Mouse (Mus musculus): ENCODE measurements around the gene Cabp1. TPM values are rescaled to one million over a fixed set of nuclear protein-coding genes. Genes with fewer than 3 reads are reported as not detected.
A peak's percentile ranks its signal among the peaks of the same experiment; 100 is the strongest.

The Cabp1 gene
- polyA plus RNA-seq, 1 experiment from 2014 or later, result not detected

- ATAC-seq (ENCODE audit: low read depth) (no peak), DNase-seq (no peak)
- Histone ChIP-seq H3K27ac (peak overlapping the region; percentile 89), H3K27me3 (no peaks in the 10 kb centered on the region), H3K9me3 (replicated peaks) (no peaks in the 10 kb centered on the region), H3K4me1 (replicated peaks) (peaks cover 80% of the 10 kb centered on the region), H3K9ac (peak overlapping the region; percentile 78), H3K4me3 (replicated peaks) (peak overlapping the region; percentile 90), H3K4me2 (peak overlapping the region; percentile 99), H3K36me3 (no peaks in the 10 kb centered on the region)
- WGBS (ENCODE audit: insufficient replicate concordance), result 38% methylated on average over 12 of the region's 12 CpGs
Observed at GRCm38 (mm10) chr5:115159165-115159564, 35.0 kb downstream of the Cabp1 start.

- WGBS (ENCODE audit: insufficient replicate concordance), result under 1% methylated on average over 76 of the region's 78 CpGs
- Histone ChIP-seq H3K4me2 (peak within 1 kb of the TSS; percentile 99), H3K36me3 (0 out of 2 replicates have a peak, but pooled peaks cover 3% of the 10 kb centered on the region), H3K4me3 (replicated peaks) (peak within 1 kb of the TSS; percentile 90), H3K9ac (peak within 1 kb of the TSS; percentile 91), H3K4me1 (replicated peaks) (peaks cover 86% of the 10 kb centered on the region), H3K27ac (peak within 1 kb of the TSS; percentile 89), H3K27me3 (no peaks in the 10 kb centered on the region), H3K9me3 (replicated peaks) (no peaks in the 10 kb centered on the region)
- DNase-seq, result peak; percentile 99
- ATAC-seq (ENCODE audit: low read depth), result peak; percentile 96
Observed at GRCm38 (mm10) chr5:115158040-115158983, 35.9 kb downstream of the Cabp1 start, which contains the start of gene Mlec. TSS of gene Mlec (minus strand) at chr5:115158179.

DNA sequence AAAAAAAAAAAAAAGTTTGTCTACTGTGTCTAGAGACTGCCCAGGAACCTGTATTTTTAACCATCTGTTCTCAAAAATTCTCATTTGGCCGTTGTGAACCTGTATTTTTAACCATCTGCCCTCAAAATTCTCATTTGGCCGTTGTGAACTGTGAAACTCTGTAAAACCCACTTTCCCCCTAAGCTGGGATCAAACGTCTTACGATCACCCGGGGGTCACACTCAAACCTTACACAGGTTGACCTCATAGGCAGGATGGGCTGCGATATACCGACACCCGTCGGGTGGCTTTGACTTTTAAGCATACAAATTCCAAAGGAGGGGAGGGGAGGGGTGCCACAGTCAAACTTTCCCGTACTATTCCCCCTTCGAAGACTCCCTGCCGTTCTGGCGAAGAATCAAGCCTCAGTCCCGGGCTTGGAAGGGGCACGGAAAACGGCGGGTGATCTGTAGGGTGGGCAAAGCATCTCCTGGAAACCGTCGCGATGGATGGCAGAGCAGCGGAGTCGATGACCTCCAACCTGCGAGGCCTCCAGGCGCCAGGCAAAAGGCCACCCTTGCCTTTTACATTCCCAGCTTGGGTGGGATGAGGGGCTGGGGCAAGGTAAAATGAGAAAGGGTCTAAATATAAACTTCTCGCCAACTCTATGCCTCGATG, 37.1 kb downstream of the Cabp1 start:
- under 1% methylated on average over 26 of the region's 26 CpGs for WGBS (ENCODE audit: insufficient replicate concordance)
- Histone ChIP-seq H3K4me3 (replicated peaks) (peak overlapping the region; percentile 90), H3K9ac (peak overlapping the region; percentile 91), H3K4me1 (replicated peaks) (peaks cover 87% of the 10 kb centered on the region), H3K36me3 (peaks cover 15% of the 10 kb centered on the region), H3K9me3 (replicated peaks) (no peaks in the 10 kb centered on the region), H3K27ac (peak overlapping the region; percentile 82), H3K4me2 (peak overlapping the region; percentile 99), H3K27me3 (no peaks in the 10 kb centered on the region)
- DNase-seq, result no peak
- ATAC-seq (ENCODE audit: low read depth), result no peak

DNA sequence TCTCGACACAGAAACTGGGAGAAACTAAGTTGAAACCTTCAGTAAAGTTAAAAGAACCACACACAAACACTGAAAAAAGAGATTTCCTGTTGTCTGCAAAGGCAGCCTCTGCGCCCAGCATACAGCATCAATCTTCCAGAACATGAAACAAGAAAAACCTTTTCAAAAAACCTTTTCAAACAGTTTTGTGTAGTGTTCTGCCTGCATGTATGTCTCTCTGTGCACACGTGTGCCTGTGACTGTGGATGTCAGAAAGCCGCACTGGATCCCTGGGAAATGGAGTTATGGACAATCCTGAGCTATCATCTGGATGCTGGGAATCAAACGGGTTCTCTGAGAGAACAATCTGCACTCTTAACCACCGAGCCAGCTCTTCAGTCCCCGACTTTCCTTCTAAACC, 37.8 kb downstream of the Cabp1 start:
- WGBS (ENCODE audit: insufficient replicate concordance), result 27% methylated on average over 7 of the region's 7 CpGs
- ATAC-seq (ENCODE audit: low read depth), result no peak
- no peak for DNase-seq
- H3K4me3 ChIP-seq (replicated peaks), result peak overlapping the region; percentile 90
- H3K36me3 ChIP-seq, result peaks cover 19% of the 10 kb centered on the region
- H3K4me2 ChIP-seq, result peak overlapping the region; percentile 99
- H3K9me3 ChIP-seq (replicated peaks), result no peaks in the 10 kb centered on the region
- H3K27me3 ChIP-seq, result no peaks in the 10 kb centered on the region
- H3K27ac ChIP-seq, result peak overlapping the region; percentile 35
- peaks cover 88% of the 10 kb centered on the region for H3K4me1 ChIP-seq (replicated peaks)
- peak overlapping the region; percentile 91 for H3K9ac ChIP-seq

- ATAC-seq (ENCODE audit: low read depth) (no peak), DNase-seq (no peak)
- H3K36me3 ChIP-seq, result peaks cover 24% of the 10 kb centered on the region
- WGBS (ENCODE audit: insufficient replicate concordance), result 10% methylated on average over 5 of the region's 5 CpGs
- H3K4me1 ChIP-seq (replicated peaks), result peaks cover 83% of the 10 kb centered on the region
- peak overlapping the region; percentile 99 for H3K4me2 ChIP-seq
- H3K4me3 ChIP-seq (replicated peaks), result peak overlapping the region; percentile 90
- H3K27ac ChIP-seq, result peak overlapping the region; percentile 35
- H3K9ac ChIP-seq, result peak overlapping the region; percentile 91
- no peaks in the 10 kb centered on the region for H3K9me3 ChIP-seq (replicated peaks)
- H3K27me3 ChIP-seq, result no peaks in the 10 kb centered on the region
Observed at GRCm38 (mm10) chr5:115155831-115156230, 38.4 kb downstream of the Cabp1 start.

DNA sequence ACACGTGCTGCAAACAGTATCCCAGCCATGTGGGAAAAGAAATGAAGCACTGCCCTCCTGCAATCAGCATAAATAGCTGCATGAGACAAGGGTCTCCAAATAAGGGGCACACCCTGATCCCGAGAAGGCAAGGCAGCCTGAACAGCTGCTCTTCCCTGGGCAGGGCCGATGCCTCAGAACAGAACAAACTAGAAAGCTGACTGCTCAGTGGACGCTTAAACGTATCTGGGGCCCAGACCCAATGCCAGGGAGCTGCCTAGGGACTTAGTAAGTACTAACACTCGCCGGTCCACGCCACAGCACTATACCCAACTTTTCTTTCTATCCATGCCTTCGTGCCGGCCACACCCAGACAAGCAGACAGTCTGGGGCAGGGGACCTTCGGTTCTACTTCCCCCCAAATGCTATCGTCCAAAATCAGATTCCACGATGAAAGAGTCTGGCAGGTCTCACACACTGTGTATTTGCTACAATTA, 39.0 kb downstream of the Cabp1 start:
- no peak for ATAC-seq (ENCODE audit: low read depth)
- no peaks in the 10 kb centered on the region for H3K9me3 ChIP-seq (replicated peaks)
- H3K27me3 ChIP-seq, result no peaks in the 10 kb centered on the region
- 17% methylated on average over 13 of the region's 13 CpGs for WGBS (ENCODE audit: insufficient replicate concordance)
- H3K36me3 ChIP-seq, result peaks cover 31% of the 10 kb centered on the region
- H3K9ac ChIP-seq, result peak overlapping the region; percentile 91
- H3K4me2 ChIP-seq, result peak overlapping the region; percentile 99
- peaks cover 81% of the 10 kb centered on the region for H3K4me1 ChIP-seq (replicated peaks)
- DNase-seq, result no peak
- H3K4me3 ChIP-seq (replicated peaks), result peak overlapping the region; percentile 90
- peak overlapping the region; percentile 35 for H3K27ac ChIP-seq

DNA sequence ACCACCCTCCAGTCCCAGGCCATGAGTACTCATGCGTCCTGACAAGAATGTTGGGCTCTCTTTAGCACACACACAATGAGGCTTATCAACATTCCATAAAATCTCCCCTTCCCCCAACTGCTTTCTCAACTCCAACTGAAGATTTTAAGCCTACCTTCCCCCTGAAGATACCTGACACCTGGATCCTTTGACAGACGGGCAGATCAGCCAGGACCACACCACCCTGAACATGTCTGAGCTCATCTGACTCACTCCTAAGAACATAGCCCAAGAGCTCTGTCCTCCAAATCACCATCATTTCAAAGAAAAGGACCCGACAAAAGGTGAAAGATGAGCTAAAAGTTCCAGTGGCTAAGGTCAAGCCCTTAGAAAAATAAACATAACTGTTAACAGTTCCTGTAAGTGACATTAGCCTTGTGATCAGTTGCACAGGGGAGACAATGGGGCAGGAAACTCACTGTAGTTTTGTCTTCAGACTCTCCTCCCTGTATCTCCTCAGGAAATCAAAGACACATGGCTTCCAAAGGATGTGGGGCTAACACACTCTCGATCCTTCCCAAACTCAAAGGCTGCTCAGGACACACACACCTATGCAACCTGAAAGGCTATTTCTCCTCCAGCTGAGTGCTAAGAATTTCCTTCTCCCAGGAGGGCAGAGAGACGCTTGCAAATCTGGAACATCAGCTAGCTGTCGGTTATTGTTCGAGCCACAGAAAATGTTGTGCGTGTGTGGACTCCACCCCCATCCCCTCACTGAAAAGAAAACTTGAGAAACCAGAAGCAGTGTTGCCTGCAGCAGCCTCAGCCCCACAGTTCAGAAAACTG, 41.8 kb downstream of the Cabp1 start:
- H3K27ac ChIP-seq, result no peak overlapping the region
- ATAC-seq (ENCODE audit: low read depth), result no peak

DNA sequence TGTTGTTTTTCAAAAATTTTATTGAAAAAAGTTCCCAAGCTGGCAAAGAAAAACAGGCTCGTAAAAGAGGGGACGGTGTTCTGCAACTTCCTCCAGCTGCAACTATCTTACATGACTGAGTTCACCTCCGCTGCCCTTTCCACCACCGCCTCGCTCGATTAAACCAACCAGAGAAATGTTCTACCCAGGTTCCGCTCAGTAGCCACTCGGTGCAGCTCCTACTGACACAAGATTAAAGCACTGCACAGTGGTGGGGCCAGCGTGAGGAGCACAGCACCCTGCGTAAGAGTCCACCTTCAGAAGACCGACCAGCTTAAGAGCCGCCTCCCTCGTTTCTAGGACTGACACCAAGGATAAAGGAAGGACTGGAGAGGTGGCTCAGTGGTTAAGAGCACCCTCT, 42.7 kb downstream of the Cabp1 start:
- H3K4me3 ChIP-seq (replicated peaks), result no peak overlapping the region
- H3K4me2 ChIP-seq, result no peak overlapping the region
- no peak overlapping the region for H3K27ac ChIP-seq
- peaks cover 57% of the 10 kb centered on the region for H3K4me1 ChIP-seq (replicated peaks)
- no peak for ATAC-seq (ENCODE audit: low read depth)
- no peak overlapping the region for H3K9ac ChIP-seq
- H3K36me3 ChIP-seq, result peaks cover 66% of the 10 kb centered on the region
- H3K27me3 ChIP-seq, result no peaks in the 10 kb centered on the region
- DNase-seq, result no peak
- H3K9me3 ChIP-seq (replicated peaks), result no peaks in the 10 kb centered on the region
- 83% methylated on average over 13 of the region's 13 CpGs for WGBS (ENCODE audit: insufficient replicate concordance)

More for the DNA sequence above, 41.8 kb downstream of the Cabp1 start:
- Histone ChIP-seq H3K4me3 (replicated peaks) (no peak overlapping the region), H3K9me3 (replicated peaks) (no peaks in the 10 kb centered on the region), H3K36me3 (peaks cover 58% of the 10 kb centered on the region), H3K4me1 (replicated peaks) (peaks cover 66% of the 10 kb centered on the region), H3K4me2 (no peak overlapping the region), H3K27me3 (no peaks in the 10 kb centered on the region), H3K9ac (no peak overlapping the region)
- 54% methylated on average over 8 of the region's 8 CpGs for WGBS (ENCODE audit: insufficient replicate concordance)
- no peak for DNase-seq

GRCm38 (mm10) chr5:115150991-115151390, 43.2 kb downstream of the Cabp1 start:
- Histone ChIP-seq H3K4me3 (replicated peaks) (no peak overlapping the region), H3K4me2 (no peak overlapping the region), H3K27ac (no peak overlapping the region), H3K9me3 (replicated peaks) (no peaks in the 10 kb centered on the region), H3K9ac (no peak overlapping the region), H3K36me3 (peaks cover 71% of the 10 kb centered on the region), H3K4me1 (replicated peaks) (peaks cover 53% of the 10 kb centered on the region), H3K27me3 (no peaks in the 10 kb centered on the region)
- ATAC-seq (ENCODE audit: low read depth) (no peak), DNase-seq (no peak)
- 79% methylated on average over 5 of the region's 5 CpGs for WGBS (ENCODE audit: insufficient replicate concordance)

GRCm38 (mm10) chr5:115149675-115150459, 44.3 kb downstream of the Cabp1 start:
- H3K9ac ChIP-seq, result no peak overlapping the region
- no peak overlapping the region for H3K4me3 ChIP-seq (replicated peaks)
- no peaks in the 10 kb centered on the region for H3K27me3 ChIP-seq
- H3K4me1 ChIP-seq (replicated peaks), result peaks cover 42% of the 10 kb centered on the region
- no peaks in the 10 kb centered on the region for H3K9me3 ChIP-seq (replicated peaks)
- WGBS (ENCODE audit: insufficient replicate concordance), result 78% methylated on average over 14 of the region's 14 CpGs
- no peak overlapping the region for H3K27ac ChIP-seq
- ATAC-seq (ENCODE audit: low read depth), result no peak
- no peak overlapping the region for H3K4me2 ChIP-seq
- H3K36me3 ChIP-seq, result peaks cover 82% of the 10 kb centered on the region
- DNase-seq, result no peak

Measured in liver, embryonic 13.5 days (tissue).